Mouse (Mus musculus): ENCODE results near the gene Prr14.
"Not testable (repeated sequence)": the region's sequence is repeated elsewhere in the genome, so short reads cannot be mapped to it uniquely, and the experiment has no call there.

Gene Prr14

DNA sequence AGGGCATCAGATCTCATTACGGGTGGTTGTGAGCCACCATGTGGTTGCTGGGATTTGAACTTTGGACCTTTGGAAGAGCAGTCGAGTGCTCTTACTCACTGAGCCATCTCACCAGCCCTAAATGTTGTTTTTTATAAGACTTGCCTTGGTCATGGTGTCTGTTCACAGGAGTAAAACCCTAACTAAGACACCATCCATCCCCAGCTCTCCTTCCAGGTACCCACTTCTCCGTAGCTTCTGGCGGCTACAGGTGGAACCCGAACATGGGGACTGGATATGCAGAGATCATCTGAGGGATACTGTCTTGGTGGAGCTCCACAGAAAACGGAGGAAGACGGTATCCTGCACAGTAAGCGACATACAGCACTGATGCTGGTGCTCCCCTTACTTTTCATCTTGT lies at the start of gene Prr14:
Gene Prr14, plus strand, starts transcription at position 301 of the 400 bp plus-strand sequence.
- DNase-seq (ENCODE audit: extremely low spot score, low read depth, low spot score) = not testable (repeated sequence)

DNA sequence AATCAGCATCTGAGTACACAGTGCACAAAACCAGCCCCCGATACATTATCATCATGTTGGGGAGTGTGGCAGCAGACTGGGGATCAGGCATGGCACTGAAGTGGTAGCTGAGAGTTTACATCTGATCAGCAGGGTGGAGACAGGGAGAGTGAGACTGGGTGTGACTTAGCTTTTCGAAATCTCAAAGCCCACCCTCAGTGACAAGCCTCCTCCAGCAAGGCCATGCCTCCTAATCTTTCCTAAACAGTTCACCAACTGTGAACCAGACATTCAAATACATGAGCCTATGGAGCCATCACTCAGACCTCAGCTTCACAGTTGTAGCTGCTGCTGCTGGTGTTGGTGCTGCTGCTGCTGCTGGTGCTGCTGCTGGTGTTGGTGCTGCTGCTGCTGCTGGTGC lies 48.0 kb upstream of the Prr14 start:
- no peak for DNase-seq (ENCODE audit: extremely low spot score, low read depth, low spot score)

DNA sequence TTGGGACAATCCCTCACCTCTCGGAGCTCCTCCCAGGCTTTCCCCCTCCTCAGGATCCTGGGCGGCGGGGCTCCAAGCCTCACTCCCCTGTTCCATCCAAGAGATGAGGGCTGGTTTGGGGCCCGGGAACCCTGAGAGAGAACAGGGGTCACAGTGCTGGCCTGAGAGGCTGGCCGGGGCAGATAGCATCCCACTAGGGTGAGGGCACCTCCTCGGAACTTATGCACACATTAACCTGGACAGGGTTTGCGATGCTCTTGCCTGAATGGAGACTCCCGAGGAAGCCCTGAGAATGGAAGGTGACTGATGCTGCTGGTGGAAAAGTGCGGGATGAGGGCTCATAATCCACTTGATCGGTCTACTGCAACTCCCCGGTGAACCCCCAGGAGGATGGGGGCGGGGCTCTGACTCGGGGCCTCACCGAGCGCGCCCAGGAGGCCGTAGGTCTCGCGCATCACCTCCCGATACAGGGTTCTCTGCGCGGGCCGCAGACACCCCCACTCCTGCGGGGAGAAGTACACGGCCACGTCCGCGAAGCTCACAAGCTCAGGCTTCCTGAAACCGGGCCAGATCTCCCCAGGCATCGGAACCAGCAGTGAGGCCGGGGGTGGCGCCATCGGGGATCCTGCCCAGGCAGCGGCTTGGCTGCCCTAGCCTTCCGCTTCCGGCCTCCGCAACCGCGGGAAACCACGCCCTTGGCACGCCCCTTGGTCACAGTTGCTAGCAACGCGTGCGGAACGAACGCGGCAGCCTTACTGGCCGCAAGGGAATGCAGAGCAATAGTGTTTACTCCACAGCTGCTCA lies 37.8 kb upstream of the Prr14 start, which contains the start of gene Zfp688:
Gene Zfp688, minus strand, starts transcription at position 681 of the 804 bp plus-strand sequence.
- peak; percentile 58 for DNase-seq (ENCODE audit: extremely low spot score, low read depth, low spot score)

DNA sequence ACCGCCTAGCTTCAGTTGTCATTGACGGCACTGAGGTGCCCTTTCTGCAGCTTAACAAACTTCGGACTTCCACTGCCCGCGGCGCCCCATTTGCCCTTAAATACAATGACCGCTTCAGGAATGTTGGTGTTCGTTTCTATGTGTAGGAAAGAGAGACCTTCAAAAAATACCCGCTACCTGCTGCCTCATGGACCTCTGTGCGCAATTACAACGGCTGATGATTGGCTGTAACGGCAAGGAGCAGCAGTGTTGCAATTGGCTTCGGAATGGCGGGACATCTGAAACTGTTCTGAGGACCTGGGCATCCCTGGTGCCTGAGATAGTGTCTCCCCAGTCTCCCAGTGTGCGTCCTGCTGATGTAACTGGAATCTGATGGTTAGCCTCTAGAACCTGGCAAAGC lies 37.2 kb upstream of the Prr14 start:
- DNase-seq (ENCODE audit: extremely low spot score, low read depth, low spot score) = no peak

DNA sequence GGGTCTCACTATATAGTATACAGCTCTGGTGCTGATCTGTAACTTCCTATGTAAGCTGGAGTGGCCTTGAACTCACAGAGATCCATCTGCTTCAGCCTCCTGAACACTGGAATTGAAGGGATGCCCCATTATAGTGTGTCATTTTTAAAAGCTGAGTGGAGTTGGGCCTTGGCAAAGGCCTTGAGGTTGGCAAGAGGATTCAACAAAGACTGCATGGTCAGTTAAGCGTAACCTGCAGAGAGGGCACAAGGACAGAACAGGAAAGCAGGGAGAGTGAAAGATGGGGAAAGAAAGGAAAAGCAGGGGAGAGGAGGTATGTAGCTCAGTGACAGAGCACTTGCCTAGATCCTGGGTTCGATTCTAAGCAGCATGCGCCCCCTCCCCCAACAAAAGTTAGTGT lies 34.1 kb upstream of the Prr14 start:
- no peak for DNase-seq (ENCODE audit: extremely low spot score, low read depth, low spot score)

DNA sequence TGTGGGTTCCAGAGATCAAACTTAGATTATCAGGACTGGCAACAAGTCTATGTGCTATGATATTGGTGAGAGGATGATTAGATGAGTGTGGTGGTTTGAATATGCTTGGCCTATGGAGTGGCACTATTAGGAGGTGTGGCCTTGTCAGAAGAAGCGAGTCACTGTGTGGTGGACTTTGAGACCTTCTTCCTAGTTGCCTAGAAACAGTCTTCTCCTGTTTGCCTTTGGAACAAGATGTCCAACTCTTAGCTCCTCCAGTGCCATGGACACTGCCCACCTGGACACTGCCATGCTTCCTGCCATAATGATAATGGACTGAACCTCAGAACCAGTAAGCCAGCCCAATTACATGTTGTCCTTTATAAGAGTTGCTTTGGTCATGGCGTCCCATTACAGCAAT lies 33.5 kb upstream of the Prr14 start:
- no peak for DNase-seq (ENCODE audit: extremely low spot score, low read depth, low spot score)

DNA sequence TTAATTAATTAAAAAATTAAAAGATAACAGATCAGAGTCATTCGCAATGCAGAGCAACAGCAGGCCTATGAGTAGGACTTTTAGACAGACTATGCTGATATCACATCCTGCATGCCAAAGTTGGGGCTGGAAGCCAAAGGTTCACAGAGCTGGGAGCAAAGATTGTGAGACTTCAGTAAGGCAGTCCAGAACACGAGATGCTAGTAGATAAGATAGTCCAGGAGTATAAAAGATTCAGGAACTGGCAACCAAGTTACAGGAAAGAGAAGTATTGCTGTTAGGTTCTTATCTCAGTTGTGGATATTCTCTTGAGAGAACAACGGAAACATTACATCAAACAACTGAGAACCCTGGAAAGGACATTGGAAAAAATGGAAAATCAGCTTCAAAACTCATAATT lies 33.1 kb upstream of the Prr14 start:
- no peak for DNase-seq (ENCODE audit: extremely low spot score, low read depth, low spot score)

DNA sequence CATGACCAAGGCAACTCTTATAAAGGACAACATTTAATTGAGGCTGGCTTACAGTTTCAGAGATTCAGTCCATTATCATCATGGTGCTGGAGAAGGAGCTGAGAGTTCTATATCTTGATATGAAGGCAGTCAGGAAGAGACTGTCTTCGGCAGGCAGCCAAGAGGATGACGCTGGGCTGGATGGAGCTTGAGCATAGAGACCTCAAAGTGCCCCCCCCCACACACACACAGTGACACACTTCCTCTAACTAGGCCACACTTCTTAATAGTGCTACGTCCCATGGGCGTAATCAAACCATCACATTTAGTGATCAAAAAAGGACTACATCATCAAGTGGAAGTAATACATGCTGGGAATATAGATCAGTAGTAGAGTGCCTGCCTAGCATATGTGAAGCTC lies 24.2 kb upstream of the Prr14 start:
- no peak for DNase-seq (ENCODE audit: extremely low spot score, low read depth, low spot score)

DNA sequence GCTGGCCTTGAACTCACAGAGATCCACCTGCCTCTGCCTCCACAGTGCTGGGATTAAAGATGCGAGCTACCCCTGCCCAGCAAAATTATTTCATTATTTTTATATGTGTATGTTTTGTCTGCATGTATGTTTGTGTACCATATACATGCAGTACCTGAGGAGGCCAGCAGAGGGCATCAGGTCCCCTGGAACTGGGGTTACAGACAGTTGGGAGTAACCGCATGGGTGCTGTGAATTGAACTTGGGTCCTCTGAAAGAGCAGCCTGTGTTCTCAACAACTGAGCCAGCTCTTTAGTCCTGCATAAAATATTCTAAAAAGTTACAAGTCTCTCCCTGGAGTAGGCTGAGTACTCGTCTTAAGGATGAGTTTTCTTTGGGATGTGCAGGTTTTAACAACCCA lies 21.7 kb upstream of the Prr14 start:
- DNase-seq (ENCODE audit: extremely low spot score, low read depth, low spot score) = no peak

DNA sequence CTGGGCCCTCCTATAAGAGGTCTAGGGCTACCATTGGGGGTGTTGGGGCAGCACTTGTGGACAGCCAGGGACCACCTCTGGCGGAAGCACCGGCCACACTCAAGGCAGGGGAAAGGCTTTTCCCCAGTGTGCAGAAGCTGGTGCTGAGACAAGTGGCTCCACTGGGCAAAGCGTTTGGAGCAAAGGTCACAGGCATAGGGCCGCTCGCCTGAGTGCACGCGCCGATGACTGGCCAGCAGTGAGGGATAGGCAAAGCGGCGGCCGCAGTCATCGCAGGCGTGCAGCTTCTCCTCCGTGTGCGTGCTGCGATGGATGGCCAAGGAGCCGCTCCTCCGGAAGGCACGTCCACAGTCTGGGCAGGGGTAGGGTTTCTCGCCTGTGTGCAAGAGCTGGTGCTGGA lies 15.4 kb upstream of the Prr14 start:
- no peak for DNase-seq (ENCODE audit: extremely low spot score, low read depth, low spot score)

DNA sequence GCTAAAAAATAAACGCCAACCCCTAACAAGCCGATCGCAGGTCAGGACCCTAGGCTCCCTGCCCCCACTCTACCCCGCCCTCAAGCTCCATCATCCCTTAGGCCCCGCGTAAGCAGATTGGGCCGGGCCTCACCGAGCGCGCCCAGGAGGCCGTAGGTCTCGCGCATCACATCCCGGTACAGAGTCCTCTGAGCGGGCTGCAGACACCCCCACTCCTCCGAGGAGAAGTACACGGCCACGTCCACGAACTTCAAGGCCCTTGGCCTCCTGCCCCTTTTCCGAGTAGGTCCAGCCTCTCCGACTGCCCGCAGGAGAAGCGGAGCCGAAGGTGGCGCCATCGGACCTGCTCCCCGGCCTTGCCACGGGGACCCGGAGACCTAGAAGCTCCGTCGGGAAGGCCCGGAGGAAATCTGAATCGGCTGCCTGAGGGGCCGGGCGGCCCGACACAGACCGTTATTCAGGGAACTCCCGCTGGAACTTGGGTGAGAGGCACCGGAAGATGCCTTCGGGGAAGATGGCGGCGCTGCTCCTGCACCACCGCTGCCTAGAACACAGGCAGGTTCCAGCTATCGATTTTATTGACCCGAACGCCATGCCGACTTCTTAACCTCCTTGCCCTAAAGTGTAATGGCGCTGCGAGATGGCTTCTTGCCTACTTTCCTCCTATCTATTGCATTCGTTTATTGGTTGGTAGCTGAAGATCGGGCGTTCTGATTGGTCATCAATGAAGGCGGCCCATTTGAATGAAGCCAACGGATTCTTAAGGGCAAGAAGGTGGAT lies 10.7 kb upstream of the Prr14 start, which contains the start of gene Zfp689:
Gene Zfp689, minus strand, starts transcription at position 638 of the 780 bp plus-strand sequence.
- DNase-seq (ENCODE audit: extremely low spot score, low read depth, low spot score) = peak; percentile 98

DNA sequence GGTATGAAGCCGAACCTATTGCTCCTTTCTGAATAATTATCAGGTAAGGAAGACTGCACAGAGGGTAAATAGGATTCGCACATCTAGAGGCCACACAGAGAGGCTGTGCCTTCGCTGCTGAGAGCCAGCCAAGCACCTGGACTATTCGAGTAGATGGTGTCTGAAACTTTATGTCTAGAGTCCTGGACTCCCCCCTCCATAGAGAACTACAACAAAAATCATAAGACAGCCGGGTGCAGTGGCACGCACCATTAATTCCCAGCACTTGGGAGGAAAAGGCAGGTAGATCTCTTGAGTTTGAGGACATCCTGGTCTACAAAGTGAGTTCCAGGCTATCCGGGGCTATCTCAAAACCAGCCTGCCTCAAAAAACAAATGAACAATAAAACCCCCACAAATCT lies 9.4 kb upstream of the Prr14 start:
- DNase-seq (ENCODE audit: extremely low spot score, low read depth, low spot score) = no peak

DNA sequence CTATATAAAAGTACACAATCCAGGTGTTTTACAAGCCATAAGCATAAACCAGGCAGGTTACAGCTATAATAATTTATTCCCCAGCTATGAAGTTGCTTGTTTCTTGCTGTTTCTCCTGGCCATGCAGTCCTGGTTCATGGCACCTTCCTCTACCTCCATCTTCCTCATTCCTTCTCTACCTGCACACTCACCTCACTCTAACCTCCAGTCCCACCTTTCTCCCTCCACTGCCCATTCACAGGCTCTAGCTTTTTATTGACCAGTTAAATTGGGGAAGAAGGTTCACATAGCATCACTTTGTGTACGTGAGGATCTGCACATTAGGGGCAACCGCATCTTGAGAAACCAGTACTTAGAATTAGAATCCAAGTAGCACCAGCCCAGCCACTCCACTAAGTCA lies 6.4 kb upstream of the Prr14 start:
- DNase-seq (ENCODE audit: extremely low spot score, low read depth, low spot score) = no peak

DNA sequence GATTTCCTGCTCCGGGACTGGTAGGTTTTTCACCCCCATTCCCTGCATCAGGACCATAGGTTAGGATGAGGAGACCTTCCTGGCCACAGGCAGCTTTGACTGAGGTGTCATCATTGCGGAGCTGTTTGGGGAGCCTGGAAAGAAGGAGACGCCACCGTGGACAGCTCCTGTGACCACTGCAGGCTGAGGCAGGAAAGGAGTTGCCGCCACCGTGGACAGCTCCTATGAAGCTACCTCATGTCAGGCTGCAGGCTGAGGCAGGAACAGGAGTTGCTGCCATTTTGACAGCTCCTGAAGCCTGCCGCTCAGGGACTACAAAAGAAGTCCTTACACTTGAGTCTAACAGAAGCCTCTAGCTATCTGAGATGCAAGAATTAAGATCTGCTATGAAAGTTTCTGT lies 4.5 kb upstream of the Prr14 start:
- DNase-seq (ENCODE audit: extremely low spot score, low read depth, low spot score) = no peak

DNA sequence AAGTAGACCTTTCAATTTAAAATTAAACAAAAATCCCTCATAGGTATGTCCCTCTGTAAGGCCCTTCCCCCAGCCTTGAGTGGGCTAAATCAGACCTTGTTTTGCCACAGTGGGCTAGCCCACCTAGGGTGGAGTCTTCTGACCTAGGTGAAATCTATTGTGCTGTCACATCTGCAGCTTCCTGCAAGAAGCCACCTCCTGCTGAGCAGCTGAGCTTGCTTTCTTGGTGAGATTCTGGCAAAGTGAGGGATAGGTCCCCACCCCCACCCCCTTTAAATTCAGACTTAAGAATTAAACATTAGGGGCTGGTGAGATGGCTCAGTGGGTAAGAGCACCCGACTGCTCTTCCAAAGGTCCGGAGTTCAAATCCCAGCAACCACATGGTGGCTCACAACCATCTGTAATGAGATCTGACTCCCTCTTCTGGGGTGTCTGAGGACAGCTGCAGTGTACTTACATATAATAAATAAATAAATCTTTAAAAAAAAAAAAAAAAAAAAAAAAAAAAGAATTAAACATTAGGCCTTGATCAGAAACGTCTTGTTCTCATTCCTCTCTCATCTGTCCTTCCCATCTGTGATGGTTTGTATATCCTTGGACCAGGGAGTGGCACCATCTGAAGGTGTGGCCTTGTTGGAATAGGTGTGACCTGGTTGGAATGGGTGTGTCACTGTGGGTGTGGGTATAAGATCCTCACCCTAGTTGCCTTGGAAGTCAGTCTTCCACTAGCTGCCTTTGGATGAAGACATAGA lies 864 bp upstream of the Prr14 start:
- DNase-seq (ENCODE audit: extremely low spot score, low read depth, low spot score) = not testable (repeated sequence)

DNA sequence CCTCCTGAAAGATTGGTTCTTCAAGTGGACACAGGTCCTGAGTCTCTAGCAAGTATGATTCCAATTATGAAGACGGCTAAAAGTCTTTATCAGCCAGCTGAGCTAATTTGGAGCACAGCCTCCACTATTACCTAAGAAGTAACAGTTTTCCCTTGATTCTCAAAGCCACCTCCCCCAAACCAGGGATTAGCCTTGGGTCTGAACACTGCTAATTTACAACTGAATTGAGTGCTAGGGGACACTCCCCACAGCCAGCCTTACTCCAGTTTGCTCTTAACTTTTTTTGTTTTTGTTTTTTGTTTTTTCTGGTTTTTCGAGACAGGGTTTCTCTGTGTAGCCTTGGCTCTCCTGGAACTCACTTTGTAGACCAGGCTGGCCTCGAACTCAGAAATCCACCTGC lies 5.8 kb downstream of the Prr14 start:
- no peak for DNase-seq (ENCODE audit: extremely low spot score, low read depth, low spot score)

DNA sequence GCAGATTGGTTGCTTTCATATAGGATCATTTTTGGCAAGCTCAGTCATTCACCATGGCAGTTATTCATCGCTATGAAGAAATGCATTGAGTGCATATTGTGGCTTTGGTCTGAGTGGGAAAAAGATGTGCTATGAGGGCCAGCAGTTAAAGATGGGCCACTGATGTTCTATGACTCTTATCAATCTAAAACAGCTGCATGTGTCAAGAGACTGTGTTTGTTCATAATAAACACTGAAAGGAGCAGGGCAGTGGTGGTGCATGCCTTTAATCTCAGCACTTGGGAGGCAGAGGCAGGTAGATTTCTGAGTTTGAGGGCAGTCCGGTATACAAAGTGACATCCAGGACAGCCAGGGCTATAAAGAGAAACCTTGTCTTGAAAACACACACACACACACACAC lies 6.3 kb downstream of the Prr14 start:
- not testable (repeated sequence) for DNase-seq (ENCODE audit: extremely low spot score, low read depth, low spot score)

DNA sequence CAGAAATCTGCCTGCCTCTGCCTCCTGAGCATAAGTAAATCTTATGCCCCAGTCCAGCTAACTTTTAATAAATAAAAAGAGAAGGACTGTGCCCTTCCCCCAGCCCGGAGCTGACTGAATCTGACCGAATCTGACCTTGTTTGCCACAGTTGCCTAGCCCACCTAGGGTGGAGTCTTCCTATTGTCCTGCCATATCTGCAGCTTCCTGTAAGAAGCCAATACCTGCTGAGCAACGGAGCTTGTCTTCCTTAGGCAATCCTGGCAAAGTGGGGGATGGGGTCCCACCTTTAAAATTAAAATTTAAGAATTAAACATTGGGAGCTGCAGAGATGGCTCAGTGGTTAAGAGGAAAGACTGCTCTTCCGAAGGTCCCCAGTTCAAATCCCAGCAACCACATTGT lies 7.2 kb downstream of the Prr14 start:
- DNase-seq (ENCODE audit: extremely low spot score, low read depth, low spot score) = no peak

DNA sequence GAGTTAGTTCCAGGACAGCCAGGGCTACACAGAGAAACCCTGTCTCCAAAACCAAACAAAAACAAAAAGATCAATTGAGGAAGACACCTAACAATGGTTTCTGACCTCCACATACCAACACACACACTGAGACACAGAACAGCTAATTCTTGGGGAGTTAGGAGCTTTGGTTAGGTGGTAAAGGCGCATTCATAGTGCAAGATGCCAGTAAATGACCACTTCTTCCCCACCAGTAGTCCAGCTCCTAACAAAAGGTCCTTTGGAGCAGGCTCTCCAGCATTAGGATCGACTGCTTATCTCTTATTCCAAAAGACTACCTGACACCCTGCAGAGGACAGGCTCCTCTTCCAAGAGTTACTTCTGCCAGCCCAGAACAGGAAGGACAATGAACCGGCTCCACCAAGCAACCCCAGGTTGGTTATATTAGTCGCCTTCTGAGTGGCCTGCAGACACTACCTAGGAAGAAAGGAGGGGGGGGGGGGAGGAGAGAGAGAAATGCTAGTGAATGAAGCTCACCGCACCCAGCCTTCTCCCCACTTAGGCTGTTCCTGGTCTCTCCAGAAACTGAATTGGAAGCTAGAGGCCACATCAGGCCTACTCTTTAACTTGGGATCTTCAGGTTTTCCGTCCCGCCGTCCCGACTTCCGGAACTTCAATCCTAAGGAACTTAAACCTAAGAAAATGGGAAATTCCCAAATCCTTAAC lies 10.8 kb downstream of the Prr14 start:
- DNase-seq (ENCODE audit: extremely low spot score, low read depth, low spot score) = no peak

DNA sequence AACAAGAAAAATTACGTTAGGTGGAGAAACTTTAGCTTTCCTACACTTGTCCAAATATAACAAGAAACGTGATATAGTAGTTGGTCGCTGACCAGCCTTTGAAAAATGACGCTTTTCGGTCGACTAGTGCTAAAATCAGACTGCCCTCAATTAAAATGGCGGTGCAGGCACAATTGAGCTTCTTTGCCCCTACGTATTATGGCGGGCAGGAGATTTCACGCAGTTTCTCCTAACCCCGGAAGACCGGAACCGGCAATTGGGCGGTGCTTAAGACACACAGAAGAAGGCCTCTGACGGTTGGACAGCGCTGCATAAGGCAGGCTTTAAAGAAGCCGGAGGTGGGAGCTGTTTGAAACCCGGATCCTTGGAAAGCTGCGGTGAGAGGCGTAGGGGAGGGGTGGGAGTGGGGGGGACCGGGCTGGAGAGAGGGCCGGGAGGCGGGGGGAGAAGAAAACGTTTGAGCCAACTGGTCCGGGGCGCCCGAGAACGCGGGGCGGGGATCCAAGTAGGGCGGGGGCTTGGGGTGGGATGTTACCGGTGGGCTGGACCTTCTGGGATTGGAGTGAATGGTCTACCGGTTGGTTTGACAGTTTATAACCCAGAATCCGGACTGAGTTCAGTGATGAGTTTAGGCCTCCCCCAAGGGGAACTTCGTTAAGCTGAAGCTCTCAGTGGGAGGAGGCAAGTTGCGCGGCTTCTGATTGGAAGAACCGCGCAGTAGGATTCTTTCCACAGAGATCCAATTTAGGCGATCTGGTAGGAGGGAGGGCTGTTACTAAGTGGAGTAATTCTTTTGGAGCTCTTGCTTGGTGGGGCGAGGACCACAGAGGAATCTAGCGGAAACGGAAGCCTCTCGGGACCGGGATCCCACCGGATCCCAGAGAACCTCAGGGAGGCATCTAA lies 11.6 kb downstream of the Prr14 start:
- DNase-seq (ENCODE audit: extremely low spot score, low read depth, low spot score) = peak; percentile 83
